Mouse (Mus musculus): ENCODE data around the gene Hmcn1.

Hmcn1 gene

DNA sequence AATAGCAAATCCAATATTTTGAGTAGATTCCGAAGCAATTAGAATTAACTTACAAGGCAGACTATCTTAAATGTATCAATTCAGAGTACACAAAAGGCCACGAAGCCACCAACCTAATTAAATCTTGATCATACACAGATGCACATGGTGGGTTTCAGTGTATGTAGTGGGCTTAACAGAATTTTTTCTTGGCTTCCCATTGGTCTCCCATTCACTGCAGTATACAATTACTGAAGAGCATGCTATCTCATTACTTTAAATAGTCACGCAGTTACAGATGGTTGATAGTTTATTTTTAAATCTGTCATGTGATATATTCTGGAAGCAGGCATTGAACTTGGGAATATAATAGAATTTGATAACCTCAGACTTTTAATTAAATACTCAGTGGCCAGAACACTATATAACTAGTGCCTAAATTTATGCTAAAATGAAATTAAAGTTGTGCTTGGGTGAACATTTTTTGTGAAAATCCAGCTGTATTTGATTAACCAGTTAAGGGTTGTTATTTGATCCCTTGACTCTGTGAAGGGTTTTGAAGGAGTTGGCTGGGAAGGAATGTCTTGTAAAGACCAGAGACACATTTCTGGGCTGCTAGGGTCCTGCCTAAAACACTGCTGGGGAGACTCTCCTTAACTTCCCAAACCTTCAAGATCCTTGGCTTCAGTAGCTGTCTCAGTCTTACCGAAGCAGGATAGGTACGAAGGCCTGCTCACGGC lies 455.7 kb downstream of the Hmcn1 start:
- no peak for DNase-seq (ENCODE audit: low spot score)

DNA sequence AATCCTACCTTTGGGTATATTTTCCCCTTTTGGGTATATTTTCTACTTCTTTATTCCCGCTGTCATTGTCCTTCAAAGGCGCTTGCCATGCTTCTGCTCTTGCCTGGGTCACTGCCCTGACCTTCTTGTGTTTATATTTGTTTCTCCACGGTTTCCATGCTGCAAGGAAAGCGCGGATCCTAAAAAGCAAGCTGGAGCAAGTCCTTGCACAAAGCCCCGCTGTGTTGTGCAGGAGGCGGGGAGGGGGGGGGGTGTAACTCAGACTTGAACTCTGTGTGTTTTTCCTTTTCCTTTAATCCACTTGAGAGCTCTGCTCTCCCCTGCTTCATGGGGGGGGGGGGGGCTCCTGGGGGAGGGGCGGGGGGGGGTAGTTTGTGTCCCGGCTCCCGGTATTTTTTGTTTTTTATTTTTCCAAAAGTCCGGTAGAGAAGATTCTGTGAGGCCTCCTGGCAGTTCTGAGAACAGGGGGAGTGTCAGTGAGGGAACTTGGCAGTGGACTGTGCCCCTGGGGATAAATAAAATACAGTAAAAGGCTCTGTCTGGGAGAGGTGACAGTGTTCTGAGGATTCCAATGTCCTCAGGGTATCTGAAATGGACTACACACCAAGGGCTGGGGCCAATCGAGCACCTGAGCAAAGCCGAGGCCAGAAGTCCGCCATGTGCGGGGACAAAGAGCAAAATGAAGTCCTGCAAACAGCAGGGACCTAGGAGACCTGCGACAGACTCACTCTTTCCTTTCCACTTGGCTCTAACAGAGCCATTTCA lies 457.3 kb downstream of the Hmcn1 start:
- DNase-seq (ENCODE audit: low spot score): no peak

DNA sequence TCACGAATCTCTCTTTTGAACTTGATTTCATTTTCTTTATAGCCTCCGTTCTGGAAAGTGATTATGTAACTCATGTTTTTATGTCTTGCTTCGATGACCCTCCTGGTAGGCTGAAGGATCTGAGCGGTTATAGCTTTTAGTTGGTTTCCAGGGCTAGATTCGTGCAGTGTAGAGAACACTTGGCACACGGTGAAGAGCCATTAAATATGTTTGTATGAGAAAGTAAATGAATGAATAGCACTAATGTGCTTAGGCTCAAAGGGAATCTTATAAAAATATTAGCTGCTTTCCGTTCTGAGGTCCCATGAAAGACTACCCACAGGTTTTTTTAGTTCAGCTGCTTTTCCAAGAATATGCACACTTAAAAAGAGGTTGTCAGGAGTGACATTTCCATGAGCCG lies 458.6 kb downstream of the Hmcn1 start:
- no peak for DNase-seq (ENCODE audit: low spot score)

DNA sequence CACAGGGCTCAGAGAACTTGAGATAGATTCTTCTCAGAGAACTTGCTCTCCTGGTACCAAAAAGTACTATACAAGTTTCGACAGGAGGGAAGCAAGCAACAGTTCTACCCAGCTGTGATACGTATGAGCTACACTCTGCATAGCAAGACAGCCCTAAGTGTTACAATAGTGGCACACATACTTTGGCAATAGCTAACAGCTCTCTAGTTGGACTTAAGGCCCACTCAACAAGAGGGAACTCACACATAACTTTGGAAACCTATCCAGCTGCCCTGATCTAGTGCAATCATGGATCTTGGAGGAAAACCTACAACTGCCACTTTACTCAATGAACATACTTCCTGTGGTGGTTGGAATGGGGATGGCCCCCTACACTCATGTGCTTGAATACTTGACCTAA lies 480.2 kb downstream of the Hmcn1 start:
- no peak for DNase-seq (ENCODE audit: low spot score)
